Mouse (Mus musculus): ENCODE data around the gene Rarres2. TPM values are rescaled to one million over a fixed set of nuclear protein-coding genes. Genes with fewer than 3 reads are reported as not detected.
A peak's percentile ranks its signal among the peaks of the same experiment; 100 is the strongest.

The Rarres2 gene
- total RNA-seq (2021), result 10 to 100 TPM; 15.1 to 16.5 TPM

GRCm38 (mm10) chr6:48572572-48573061, at the start of gene Rarres2:
Gene Rarres2, minus strand, starts transcription at chr6:48572789.
- no peak for DNase-seq (ENCODE audit: extremely low spot score in 1 of 2, low spot score in 1 of 2)

- DNase-seq (ENCODE audit: extremely low spot score in 1 of 2, low spot score in 1 of 2), result no peak
Observed at GRCm38 (mm10) chr6:48620031-48620430, 47.4 kb upstream of the Rarres2 start.

DNA sequence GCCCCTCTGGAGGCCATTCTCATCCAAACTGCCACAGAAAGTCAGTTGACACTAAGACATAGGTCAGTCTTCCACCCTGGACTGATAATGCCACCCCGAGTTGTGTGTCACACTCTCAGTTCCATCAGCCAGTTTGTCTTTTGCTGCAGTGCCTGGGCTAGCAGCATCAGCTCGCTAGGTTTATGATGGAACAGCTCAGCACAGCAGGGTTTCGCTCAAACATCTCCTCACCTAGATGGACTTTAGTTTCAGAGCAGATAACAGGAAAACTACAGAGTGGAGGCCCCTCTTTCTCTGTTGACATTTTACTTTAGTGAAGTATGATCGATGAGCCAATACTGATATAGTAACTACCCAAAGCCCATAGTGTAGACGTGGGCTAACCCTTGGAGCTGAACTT, 42.2 kb upstream of the Rarres2 start:
- no peak for DNase-seq (ENCODE audit: extremely low spot score in 1 of 2, low spot score in 1 of 2)

GRCm38 (mm10) chr6:48613464-48613863, 40.9 kb upstream of the Rarres2 start:
- no peak for DNase-seq (ENCODE audit: extremely low spot score in 1 of 2, low spot score in 1 of 2)

DNA sequence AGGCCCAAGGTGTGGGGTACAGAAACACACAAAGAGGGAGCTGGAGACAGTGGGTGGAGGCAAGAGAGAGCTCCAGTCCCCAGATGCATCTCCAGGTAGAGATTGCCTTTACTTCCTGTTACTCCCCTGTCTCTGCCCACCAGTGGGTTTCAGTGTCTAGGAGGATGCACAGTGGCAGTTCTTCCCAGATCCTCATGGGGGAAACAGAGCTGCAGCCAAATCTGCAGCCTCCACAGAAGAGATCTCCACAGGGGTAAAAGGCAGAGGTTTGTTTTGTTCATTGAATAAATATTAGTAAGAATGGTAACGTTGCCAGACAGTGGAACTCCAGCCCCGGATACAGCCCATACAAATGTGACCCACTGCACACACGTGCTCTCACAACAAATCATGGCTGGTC, 38.1 kb upstream of the Rarres2 start:
- DNase-seq (ENCODE audit: extremely low spot score in 1 of 2, low spot score in 1 of 2), result no peak

GRCm38 (mm10) chr6:48609512-48609911, 36.9 kb upstream of the Rarres2 start:
- no peak for DNase-seq (ENCODE audit: extremely low spot score in 1 of 2, low spot score in 1 of 2)

DNA sequence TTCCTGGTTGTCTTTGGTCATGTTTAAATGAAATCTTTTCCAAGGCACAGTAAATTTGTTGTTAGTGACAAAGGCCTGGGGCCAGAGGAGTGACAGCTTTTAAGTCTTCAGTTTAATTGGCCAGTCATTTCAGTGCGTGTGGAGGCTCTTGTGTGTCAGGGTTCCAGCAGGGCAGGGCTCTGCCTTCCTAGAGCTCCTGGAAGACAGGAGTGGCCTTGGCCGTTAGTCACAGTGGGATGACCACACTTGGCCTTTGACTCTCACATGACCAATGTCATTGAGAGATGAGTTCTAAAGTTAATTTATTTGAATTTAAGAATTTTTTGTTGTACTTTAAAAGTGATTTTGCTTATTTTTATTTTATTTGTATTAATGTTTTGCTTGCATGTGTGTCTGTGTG, 35.5 kb upstream of the Rarres2 start:
- DNase-seq (ENCODE audit: extremely low spot score in 1 of 2, low spot score in 1 of 2), result no peak

DNA sequence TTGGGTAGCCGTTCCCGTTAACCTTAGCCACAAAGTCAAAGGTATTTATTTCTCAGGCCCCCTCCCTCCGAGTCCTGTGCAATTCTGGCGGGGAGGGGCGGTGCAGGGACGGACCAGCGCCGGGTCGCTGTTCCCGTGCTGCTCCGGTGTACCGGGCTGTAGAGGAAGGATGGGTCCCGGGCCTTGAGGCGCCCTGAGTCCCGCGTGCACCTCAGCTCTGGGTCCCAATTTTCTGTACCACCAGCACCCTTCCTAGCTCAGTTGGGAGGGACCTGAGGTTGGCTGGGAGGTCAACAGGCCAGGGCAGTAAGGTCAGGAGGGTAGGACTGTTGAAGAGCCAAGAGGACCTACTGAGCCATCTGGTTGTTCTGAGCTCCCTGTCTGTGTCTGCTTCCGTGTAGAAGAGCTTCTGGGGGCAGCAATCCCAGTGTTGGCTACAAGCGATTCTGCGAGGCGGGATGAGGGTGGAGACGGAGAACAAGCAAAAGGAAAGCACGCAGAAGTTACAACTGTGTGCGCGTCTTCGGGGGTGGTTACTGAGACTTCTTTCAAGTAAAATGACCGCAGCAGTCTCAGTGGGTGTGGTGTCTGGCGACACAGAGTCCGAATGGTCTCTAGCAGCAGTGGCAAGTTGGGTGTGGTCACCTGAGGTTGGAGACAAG, 29.6 kb upstream of the Rarres2 start:
- peak in 1 of 2 experiments; percentile 47 for DNase-seq (ENCODE audit: extremely low spot score in 1 of 2, low spot score in 1 of 2)

DNA sequence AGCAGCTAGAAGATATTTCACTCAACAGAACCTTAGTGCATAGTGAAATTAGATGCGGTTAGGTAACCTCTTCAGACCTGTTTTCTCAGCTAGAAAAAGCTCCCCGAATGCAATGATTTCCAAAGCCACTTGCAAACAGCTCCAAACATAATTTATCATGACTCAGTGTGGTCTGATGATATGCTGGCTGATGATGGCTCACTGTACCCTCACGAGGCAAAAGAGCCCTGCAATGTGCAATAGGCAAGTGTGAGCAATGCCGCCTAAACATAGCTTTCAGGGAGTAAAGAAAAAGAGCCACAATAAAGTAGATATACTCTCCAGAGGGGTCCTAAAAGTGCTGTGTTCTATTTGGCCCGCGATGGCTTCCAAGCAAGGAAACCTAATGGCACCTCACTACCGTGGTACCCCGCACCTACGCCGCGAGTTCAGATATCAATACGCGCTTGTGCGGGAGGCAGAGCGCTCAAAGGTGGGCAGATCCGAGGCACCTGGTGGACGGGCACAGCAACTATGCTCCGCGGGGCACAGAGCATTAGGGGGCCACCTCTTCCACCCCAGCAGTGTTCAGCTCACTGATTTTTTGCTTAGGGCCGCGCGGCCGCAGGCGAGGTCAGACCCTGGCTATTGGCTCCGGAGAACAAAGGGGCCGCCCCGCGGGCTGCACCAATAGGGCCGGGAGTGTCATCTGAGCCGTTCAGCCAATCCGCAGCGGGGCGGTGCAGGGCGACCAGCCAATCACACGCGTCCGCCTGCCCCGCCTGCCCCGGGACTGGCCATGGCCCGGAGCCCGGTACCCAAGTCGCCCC, 28.9 kb upstream of the Rarres2 start, which contains the start of gene Zfp775:
Gene Zfp775 (plus strand): TSS at position 793 of the 809 bp plus-strand sequence.
- DNase-seq (ENCODE audit: extremely low spot score in 1 of 2, low spot score in 1 of 2), result peak; percentile 88 to 94

DNA sequence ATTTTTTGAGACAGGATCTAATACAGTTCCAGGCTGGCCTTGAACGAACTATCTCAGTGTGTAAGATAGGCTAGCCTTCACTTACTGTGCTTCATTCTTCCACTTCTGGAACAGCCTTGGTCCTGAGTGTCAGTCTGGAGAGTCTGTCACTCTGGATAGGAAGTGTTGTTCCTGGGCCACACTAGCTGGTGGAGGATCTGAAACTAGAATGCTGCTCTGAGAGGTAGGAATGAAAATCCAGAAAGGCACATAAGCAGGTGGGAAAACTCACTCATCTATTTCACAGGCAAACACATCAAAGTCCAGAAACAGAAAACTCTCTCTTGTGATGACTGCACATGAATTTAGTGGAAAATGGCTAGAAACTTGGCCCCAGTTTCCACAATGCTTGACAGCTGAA, 28.0 kb upstream of the Rarres2 start:
- no peak for DNase-seq (ENCODE audit: extremely low spot score in 1 of 2, low spot score in 1 of 2)

GRCm38 (mm10) chr6:48597233-48597625, 24.6 kb upstream of the Rarres2 start:
- DNase-seq (ENCODE audit: extremely low spot score in 1 of 2, low spot score in 1 of 2), result no peak

- DNase-seq (ENCODE audit: extremely low spot score in 1 of 2, low spot score in 1 of 2), result no peak
Observed at GRCm38 (mm10) chr6:48596545-48597232, 24.1 kb upstream of the Rarres2 start.

DNA sequence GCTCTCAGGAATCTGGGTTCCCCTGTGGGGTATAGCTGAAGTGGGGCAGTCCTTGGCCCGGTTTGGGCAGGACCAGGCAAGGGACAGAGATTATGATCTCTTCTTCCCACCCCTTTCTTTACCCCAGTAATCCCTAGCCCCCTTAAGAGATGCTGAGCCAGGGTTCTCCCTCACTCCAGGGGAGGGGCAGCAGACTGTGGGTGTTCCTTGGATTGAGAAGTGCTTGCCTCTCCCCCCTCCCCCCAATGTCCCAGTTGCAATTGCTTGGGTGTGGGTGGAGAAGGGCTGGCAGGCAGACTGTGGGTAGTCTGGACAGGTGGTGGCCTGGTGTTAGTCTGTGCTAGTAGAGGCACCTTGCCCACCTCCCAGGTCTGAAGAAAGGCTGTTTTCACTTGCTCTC, 22.7 kb upstream of the Rarres2 start:
- DNase-seq (ENCODE audit: extremely low spot score in 1 of 2, low spot score in 1 of 2), result no peak

GRCm38 (mm10) chr6:48594043-48594738, 21.6 kb upstream of the Rarres2 start:
- DNase-seq (ENCODE audit: extremely low spot score in 1 of 2, low spot score in 1 of 2), result no peak

DNA sequence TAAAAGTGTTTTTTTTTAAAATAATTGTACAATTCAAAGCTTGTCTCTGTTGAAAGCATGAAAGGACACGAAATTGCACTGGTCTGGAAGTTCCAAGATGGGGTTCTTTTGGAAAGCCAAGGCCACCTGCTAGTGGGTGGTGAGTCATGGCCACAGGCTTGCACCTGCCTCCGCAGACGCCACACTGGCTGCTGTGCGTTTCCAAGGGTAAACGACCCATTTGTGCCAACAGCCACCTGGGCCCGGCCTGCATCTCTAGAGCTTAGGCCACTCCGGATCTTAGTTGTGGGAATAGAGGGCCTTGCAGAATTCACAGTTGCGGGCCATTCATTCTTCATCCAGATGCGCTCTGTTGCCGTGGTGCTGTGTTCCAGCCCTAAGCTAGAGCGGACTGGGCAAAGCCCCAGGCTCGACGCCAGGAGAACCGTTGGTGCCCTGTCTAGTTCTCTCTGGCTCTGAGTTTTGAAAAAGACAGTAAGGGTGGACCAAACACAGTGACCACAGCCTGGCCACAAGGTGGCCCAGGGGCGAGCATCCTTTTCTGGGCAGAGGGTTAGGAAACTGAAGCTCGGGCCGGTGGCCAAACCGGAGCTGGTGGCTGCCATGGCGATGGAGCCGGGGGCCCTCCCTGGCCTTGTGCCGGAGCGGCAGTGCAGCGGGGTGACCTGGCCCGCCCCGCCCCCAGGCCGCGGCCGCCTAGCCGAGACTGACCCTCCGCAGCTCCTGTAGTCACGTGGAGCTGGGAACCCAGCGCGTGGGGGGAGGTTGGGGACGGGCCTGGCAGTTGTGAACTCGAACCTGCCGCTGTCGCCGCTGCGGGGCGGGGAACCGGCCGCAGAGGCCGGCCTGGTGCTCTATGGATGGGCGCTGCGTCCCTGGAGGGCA, 20.8 kb upstream of the Rarres2 start, which contains the start of the genes Repin1 and Gm44965:
Gene Repin1 (plus strand): TSS at position 726 of the 885 bp plus-strand sequence.
Gene Gm44965 (plus strand): TSS at position 784 of the 885 bp plus-strand sequence.
- peak; percentile 87 to 91 for DNase-seq (ENCODE audit: extremely low spot score in 1 of 2, low spot score in 1 of 2)

- DNase-seq (ENCODE audit: extremely low spot score in 1 of 2, low spot score in 1 of 2), result no peak
Observed at GRCm38 (mm10) chr6:48591871-48592270, 19.3 kb upstream of the Rarres2 start.

GRCm38 (mm10) chr6:48591221-48591845, 18.7 kb upstream of the Rarres2 start:
- DNase-seq (ENCODE audit: extremely low spot score in 1 of 2, low spot score in 1 of 2), result no peak

DNA sequence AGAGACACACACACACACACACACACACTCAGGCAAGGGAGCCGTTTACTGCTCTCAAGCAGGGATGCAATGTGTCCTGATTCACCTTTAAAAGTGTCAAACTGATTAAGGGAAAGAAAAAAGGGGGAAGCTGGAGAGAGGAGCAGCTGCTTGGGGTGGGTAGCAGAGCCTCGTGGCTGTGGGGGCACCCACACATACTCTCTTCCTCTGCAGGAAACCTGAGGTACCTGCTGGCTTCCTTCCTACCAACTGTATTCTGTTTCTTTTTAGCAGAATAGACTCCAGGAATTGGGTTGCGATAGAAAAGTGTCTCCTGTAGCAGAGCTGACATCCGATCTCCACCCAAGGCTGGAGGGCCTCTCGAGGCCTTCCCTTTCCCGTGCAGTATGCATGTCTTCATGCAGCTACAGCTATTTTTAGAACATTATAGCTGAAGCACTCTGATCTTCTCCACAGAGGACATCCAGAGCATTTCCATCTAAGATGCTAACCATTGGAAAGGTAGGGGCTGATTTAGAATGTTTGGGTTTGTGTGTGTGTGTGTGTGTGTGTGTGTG, 16.7 kb upstream of the Rarres2 start, which contains the start of gene Gm45021:
Gene Gm45021 (plus strand): TSS at position 417 of the 557 bp plus-strand sequence.
- no peak for DNase-seq (ENCODE audit: extremely low spot score in 1 of 2, low spot score in 1 of 2)

Measured in layer of hippocampus, postnatal 25 days (tissue).